Mouse (Mus musculus) megakaryocyte progenitor cell, adult 5-6 weeks (primary cell): Measurements from ENCODE around the gene Drd1. TPM values are rescaled to one million over a fixed set of nuclear protein-coding genes. Genes with fewer than 3 reads are reported as not detected.

Experiments used
- ATAC-seq: replicated peaks from 2 replicates; pipeline ENCODE4 v1.8.0; 2016; ENCODE audit warnings: mild to moderate bottlenecking, moderate TSS enrichment, inconsistent platforms; ENCODE audit not compliant: poor library complexity
- total RNA-seq, 2 experiments: library from RNA; stranded (forward) in 1 of 2; stranded (reverse) in 1 of 2; fragments of 157-497, 149-512 nt in 1 of 2; fragments of 200-1000 nt in 1 of 2; gene quantifications; 2 replicates each; pipeline versions ENCODE4 v1.2.3 to v1.2.4; 2015 to 2017

Gene Drd1
- total RNA-seq, 2 experiments from 2014 or later: not detected

DNA sequence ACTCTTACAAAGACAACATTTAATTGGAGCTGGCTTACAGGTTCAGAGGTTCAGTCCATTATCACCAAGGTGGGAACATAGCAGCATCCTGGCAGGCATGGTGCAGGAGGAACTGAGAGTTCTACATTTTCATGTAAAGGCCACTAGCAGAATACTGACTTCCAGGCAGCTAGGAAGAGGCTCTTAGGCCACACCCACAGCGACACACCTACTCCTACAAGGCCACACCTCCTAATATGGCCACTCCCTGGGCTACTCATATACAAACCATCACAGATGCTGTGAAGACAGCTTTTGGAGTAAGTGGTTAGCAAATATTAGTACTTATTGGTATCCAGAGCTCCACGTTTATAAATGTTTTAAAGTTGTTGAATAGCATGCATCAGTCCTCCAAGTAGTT is 19.9 kb upstream of the Drd1 start:
- ATAC-seq: no peak

DNA sequence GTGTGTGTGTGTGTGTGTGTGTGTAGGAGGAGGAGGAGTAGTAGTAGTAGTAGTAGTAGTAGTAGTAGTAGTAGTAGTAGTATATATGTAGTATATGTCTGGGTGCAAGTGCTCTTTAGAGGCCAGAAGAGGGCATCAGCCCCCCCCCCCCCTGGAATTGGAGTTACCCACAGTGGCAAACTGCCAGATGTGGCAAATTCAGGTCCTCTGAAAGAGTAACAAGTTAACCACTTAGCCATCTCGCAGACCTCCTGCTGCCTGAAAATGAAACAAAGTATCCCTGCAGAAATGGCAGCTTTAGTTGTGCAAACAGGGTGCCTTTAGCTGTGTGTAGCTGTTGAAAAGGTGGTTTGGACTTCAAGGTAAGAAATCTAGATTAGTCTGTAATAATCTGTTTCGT is 18.0 kb upstream of the Drd1 start:
- ATAC-seq: peak; percentile 27

DNA sequence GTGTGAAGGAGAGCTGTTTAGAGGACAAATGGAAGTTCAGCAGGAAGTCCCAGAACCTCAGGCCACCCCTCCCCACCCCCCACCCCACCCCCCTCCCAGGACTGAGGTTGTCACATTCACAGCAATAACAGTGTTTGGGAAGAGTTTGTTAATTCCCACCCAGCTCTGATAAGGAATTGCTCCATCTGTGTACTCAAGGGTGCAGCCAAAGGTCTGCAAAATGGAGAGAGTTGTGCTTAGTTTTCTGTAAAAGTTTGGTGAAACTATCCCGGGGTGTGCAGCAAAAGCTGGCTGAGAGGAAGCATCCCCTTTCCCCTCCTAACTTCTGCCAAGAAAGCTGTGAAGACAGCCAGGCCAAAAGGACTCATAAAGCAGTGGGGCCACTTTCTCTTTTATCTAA is 17.6 kb upstream of the Drd1 start:
- ATAC-seq: no peak

DNA sequence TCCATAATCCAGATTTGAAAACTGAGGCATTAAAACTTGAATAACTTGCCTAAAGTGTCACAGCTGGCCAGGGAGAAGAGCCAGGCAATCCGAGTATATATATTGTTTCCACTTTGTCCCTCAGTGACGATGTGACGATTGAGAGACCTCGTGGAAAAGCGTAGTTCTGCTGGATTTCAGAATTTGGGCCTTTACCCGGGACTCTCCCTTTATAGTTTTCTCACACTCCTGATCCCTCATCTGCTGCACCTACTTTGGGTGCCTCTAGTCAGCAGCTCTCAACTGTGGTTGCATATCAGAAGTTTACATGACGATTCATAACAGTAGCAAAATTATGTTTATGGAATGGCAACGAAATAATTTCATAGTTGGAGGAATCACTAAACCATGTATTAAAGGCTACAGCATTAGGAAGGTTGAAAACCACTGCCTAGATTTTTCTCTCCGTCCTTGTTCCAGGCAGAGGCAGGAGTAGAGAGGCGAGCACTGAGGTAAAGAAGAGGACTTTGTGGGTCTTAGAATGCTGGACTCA is 17.1 kb upstream of the Drd1 start:
- ATAC-seq: no peak

DNA sequence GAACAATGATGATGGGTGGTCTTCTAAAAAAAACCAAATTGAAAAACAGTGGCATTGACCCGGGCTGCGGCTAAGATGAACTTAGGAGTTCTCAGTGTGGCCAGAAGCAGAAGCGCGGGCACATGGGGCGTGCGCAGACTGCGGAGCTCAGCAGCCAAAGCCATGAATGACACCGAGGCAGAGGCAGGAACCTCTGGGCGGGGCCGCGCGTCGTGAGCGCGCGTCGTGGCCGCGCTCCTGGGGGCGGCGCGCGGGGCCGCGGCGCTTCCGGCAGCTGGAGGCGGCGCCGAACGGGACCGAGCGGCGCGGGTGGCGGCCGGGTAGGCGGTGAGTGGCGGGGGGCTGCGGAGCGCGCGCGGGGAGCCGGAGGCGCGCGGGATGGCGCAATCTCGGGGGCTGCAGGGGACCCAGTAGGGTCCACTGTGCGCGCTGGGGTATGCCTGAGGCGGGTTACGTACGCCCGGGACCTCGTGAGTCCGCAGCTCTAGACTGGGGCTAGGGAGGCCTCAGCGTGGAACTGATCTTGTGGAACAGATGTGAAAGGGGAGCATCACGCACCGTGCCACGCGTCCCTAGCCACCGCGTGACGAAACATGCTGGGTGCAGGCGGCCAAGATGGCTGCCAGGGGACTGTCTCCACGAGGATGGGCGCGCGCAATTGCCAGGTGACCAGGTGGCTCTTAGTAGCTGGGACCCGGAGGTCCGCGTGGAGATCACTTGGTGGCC is 16.3 kb upstream of the Drd1 start, which contains the start of gene Sfxn1:
TSS of gene Sfxn1 (plus strand) at position 264 of the 726 bp plus-strand sequence.
- ATAC-seq: peak; percentile 87

DNA sequence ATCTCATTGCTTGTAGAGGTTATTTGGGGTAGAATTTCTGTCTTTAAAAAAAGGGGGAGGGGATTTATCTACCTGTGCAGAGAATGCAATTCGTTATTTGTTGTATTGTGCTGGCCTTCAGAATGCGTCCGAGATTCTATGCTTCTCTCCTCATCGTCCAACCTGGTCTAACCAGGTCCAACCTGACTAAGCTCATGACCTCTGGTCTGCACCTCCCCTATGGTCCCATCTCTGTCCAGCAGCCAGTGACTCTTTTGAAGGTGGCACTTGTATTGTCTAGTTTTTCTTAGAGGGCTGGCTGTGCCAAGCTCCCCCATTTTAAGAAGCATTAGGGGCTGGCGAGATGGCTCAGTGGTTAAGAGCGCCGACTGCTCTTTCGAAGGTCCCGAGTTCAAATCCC is 15.5 kb upstream of the Drd1 start:
- ATAC-seq: no peak

DNA sequence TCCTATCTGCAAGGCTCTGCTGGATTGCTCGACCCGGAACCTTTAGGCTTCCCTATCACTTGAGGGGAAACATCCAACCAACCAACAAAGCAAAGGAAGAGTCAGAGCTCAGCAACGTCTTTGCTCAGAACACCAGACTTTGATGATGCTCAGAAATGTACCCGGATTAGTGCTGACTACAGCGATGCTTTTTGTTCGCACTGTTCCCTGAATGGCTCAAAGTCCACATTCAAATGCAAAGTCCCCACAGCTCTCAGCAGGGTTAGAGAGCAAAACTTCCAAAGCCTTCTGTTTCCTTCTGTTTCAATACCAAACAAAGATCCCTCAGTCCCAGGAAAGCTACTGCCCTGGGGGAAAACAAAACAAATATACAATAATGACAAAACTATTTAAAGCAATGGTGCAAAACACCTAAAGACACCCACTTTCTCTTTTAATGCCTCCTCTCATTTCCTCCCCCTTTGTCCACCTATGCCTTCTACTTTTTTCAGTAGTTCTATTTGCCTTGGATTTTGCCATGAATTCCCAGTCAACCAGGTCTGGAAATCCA is 12.2 kb upstream of the Drd1 start:
- no peak for ATAC-seq

DNA sequence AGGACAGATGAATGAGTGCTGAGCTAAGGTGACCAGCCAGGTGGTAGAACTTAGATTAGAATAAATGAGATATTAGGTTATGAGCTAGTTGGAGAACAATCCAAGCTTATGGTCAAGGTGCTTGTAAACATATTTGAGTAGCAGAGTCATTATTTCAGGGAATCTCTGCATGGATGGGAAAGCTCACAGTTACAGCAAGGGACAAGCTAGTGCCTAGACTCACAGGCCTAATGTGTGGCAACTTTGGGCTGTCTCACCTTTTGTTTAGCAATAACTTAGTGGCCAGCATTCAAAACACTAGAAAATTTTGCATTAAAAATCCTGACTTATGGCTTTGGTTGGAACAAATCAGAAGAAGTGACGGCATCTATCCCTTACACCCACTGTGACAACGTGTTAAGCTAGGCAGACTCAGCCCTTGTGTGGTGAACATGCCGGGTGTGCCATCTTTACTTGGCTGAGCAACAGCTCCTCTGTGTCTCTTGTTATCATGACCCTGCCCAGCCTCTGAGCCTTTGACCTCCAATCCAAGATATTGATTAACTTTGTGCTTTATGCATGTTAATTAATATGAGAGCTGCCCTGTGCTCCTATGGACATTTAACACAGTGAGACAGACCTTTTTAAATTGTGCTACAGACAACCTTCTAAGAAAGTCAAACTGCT is 10.7 kb upstream of the Drd1 start:
- no peak for ATAC-seq

DNA sequence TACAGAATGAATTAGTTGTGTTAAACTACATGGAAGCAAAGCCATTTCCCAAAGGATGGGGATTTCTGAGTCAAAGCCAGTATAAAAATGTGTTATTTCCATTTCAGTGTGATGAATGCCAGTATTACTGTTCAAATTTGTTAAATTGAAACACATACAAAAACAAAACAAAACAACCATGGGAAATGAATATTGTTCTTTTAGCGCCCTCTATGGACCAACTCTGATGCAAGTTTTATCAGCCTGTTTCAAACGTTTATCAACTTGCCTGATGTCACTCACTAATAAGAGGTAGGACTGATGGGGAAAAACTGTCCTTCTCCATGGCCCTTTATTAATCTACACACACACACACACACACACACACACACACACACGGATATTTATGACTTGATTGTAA is 7.8 kb upstream of the Drd1 start:
- peak; percentile 70 for ATAC-seq

DNA sequence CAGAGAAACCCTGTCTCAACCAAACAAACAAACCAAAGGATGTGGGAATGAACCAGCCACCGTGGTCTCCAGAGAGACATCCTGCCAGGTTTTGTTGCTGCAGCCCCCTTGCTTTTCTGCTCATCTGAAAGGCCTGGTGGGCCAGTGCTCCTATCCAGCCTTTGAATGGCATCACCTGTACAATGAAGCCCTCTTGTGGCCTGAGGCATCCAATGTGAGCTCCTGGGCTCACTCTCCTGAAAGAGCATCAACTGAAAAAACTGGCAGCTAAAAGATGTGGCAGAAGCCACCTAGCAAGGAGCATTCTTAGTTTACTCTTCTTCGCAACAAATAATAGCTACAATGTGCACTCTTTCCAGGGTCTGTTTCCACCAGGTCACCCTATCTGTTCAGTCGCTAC is 6.6 kb upstream of the Drd1 start:
- ATAC-seq: no peak

DNA sequence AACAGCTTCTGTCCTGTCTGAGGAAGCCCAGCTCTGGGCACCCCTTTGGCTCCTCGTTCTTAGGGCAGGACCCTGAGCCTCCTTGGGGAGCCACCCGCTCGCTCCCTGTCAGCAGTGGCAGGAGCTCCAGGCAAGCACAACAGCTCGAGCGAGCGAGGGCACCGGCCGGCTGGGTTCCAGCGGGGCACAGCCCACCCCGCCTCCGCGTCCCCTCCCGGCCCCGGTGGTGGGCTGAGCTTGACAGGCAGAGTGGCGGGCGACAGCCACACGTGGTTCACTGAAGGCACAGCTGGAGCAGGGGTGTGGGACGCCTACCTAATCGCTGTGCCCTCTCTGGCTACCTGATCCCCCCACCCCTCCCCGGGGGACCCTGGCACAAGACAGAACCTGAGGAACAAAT is 543 bp downstream of the Drd1 start:
- ATAC-seq: no peak

DNA sequence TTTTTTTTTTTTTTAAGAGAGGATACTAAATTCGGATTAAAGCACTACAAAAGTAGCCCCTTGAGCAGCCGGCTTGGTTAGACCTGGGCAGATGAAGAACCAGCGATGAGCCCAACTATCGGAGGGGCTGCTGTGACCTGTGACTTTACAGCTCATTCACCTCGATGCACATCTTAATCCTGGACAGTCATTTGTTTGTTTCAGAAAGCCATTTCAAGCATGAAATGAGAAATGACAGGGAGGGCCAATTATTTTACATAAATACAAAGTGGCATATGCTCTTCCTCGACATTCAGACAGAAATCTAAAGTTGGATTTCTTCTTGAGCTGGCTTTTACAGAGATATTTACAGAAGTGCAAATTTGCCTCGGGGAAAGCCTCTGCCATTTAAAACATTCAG is 3.9 kb downstream of the Drd1 start:
- no peak for ATAC-seq

DNA sequence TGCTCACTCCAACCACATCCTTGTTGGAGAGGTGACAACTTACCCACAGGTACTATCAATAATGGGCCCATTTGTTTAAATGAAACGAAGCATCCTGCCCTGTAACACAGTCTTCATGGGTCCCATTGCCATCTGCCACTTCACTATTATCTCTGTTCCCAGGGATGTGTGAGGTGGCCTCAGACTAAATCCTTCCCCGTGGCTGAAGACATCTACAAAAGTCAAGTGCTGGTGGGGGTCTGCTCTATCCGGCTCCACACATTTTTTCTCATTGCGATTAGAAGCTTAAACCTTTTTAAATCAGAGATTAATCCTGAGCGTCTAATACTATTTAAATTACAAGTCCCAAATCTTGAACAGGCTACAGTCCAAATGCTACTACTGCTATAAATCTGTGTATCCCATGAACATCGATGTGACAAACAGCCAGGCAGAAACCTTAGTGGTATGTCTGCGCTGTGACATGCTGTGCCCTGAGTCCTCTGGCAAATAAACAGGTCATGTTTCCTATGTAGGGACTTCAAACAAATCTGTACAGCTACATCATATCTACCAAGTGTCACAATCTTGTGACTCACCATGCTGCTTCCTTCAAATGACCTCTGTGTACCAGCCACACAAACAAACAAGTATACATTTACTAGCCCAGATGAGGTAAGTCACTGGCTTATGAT is 6.7 kb downstream of the Drd1 start:
- ATAC-seq: no peak

DNA sequence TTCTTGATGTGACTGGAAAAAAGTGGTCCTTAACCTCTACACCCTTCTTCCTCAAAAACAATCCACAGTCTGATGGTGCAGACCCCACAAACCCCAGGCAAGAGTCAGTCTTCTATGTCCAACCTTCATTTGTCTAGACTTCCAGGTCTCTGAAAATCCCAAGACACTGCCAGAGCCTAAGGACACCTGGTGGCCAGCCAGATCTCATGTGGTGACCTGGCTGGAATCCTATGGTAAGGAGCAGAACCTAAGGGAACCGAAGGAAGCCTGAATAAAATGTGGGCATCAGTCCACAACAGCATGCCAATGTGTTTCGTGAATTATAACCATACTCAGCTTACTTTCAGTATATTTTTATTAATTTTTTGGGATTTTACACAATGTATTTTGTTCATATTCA is 15.2 kb downstream of the Drd1 start:
- no peak for ATAC-seq

DNA sequence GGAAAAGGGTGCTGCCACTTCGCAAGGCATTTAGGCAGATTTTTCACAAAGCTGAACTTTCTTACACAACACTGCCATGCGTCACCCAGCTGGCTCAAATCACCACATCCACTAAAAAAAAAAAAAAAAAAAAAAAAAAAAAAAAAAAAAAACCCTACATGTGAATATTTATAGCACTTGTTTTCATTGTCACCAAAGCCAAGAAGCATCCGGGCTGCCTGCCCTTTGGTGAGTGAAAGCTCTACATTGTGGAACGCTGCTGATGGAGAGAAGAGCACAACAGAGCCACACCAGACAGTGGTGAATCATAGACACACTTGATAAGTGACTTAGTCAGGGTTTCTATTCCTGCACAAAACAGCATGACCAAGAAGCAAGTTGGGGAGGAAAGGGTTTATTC is 17.6 kb downstream of the Drd1 start:
- ATAC-seq: no peak

DNA sequence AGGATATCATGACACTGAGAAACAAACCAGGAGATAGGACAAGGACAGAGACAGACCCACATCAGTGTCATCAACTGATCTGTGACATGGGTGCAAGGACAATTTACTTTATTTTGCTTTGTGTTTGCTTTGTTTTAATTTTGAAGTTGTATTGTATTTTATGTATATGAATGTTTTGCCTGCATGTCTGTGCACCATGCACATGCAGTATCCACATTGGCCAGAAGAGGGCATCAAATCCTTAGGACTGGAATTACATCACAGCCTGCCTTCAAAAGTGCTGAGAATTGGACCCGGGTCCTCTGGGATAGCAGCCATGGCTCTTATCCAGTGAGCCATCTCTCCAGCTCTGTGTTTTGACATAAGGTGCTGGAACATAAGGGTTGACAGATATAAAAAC is 20.0 kb downstream of the Drd1 start:
- 0 out of 2 replicates have a peak, but pooled peaks have one; percentile 42 for ATAC-seq

DNA sequence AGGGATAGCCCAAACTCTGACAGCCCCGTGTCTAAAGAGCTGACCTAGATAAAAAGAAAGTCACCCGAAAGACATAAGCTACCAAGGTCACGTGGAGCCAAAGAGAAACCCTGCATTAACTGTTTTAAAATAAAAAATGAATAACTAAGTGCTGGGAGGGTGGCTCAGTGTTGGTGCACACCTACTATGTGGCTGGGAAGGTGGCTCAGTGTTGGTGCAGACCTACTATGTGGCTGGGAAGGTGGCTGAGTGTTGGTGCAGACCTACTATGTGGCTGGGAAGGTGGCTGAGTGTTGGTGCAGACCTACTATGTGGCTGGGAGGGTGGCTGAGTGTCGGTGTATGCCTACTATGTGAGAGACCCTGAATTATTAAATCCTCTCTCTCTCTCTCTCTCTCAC is 21.9 kb downstream of the Drd1 start:
- ATAC-seq: no peak

DNA sequence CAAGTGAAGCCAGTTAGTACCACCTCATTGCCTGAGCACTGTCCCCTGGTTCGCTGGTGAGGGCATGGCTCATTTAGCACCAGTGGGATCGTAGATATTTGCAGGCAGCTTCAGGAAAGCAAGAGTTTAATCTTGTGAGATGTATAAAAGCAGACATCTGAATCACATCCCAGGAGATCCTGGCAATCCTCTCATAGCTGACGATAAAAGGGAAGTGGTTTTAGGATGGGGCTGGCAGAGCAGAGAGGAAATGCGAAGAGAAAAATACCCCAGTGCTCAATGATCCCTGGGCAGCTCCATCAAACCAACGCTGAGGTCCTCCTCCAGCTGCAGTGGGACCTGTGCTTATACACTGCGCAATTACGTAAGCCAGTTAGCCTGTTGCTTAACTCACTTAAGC is 28.4 kb downstream of the Drd1 start:
- no peak for ATAC-seq

DNA sequence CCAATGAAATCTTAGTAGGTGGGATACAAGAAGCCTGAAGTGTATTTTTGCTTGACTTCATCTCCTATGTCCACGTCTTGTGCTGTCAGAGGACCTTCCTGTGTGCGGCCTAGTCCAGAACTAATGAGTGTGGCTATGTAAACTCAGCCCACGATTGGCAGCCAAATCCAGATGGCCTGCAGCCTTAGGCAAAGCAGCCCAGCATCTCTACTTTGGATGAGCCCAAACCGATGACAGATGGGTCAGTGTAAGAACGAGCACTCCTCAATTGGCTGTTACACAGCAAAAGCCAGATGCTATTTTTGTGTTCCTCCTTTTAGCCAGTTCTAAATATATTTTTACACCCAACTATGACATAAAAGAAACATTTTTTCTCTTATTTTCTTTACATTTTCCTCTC is 32.2 kb downstream of the Drd1 start:
- no peak for ATAC-seq

DNA sequence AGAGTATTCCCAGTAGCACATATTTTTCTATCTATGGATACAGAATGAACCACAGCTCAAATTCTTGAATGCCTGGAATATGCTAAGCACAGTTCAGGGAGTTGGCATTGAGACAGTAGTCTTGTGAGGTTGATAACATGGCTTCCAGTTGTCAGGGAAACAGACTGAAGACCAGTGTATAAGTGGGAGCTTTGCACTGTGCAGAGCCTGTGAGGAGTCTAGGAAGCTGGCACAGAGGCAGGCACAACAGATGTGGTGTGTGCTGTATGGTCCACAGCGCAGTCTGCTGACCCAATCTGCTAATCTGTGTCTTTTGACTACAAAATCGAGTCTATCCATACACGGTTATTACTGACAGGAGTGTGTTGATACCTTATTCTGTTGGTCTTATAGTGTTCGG is 46.8 kb downstream of the Drd1 start:
- ATAC-seq: no peak
